Mouse (Mus musculus): ENCODE results near the gene Clec4g.
"Not testable (repeated sequence)": the region's sequence is repeated elsewhere in the genome, so short reads cannot be mapped to it uniquely, and the experiment has no call there.

The Clec4g gene

GRCm38 (mm10) chr8:3720551-3720950 lies at the start of gene Clec4g:
Gene Clec4g, minus strand, starts transcription at chr8:3720651.
- no peak for DNase-seq (ENCODE audit: low read depth, low spot score)

- DNase-seq (ENCODE audit: low read depth, low spot score), result not testable (repeated sequence)
Measured at GRCm38 (mm10) chr8:3768641-3769040, 48.2 kb upstream of the Clec4g start.

GRCm38 (mm10) chr8:3754261-3754850 lies 33.9 kb upstream of the Clec4g start:
- DNase-seq (ENCODE audit: low read depth, low spot score), result peak; percentile 51

DNA sequence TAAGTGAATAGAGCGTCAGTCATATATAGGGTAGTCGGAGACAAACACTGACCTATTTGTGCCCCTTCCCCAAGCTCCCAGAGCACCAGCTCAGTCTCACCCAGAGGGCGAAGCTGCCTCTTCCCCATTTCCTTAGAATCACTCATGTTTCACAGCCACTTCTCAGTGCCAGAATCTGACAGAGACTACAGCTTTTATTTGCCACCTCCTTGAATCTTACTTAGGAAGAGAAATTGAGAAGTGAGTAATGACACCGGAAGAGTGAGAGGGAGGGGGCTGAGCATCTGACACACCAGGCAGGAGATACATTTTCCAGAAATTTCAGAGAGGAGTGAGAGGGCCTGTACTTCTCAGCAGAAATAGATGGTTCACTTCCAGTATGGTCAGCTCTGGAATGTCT lies 28.3 kb upstream of the Clec4g start, which contains the start of gene Cd209a:
Gene Cd209a, minus strand, starts transcription at position 224 of the 400 bp plus-strand sequence.
- no peak for DNase-seq (ENCODE audit: low read depth, low spot score)

DNA sequence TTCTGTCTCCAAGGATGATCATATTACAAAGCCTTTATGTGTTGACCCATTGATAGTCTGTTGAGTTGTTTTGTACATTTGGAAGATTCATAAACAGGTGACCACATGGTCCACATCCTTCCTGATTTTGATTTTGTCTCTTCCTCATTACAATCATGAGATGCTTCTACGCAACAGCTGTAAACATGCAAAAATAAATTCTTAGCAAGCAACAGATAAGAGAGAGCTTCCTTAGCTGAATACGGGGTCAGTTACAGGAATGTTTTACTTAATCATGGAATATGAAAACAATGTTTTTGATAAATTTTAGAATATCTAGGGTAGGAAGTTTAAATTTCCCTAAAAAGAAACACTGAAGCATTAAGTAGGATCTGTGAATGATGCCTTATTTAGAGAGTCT lies 16.5 kb upstream of the Clec4g start:
- no peak for DNase-seq (ENCODE audit: low read depth, low spot score)

- no peak for DNase-seq (ENCODE audit: low read depth, low spot score)
Measured at GRCm38 (mm10) chr8:3735599-3735998, 15.1 kb upstream of the Clec4g start.

DNA sequence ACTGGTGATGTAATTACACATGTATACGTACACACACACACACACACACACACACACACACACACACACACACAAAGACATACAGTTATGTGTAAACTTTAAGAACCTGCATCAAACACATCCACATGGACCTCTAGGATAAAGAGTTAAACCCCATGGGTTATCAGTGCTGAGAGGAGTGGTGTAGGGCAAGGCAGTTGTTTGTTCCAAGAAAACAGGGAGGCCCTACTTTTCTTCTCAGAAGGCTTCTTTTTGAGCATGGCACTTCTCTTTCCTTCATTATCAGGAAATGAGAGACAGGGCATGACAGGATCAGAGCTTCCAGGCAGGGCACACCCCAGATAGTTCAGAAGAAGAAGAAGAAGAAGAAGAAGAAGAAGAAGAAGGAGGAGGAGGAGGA lies 13.6 kb upstream of the Clec4g start:
- no peak for DNase-seq (ENCODE audit: low read depth, low spot score)

DNA sequence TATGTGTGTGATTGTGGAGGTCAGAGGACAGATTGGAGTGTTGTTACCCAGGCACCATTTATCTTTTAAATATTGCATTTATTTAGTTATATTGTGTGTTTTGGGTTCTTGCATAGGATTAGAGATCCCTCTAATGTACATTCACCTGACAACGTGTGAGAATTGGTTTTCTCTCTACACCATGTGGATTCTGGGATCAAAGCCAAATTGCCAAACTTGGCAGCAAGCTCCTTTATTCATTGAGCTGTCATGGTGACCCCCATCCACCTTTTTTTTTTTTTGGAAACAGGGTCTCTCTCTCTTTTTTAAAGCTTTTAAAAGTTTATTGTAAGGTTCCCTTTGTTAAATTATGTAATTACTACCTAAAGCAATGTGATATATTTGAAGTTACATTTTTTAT lies 590 bp upstream of the Clec4g start:
- no peak for DNase-seq (ENCODE audit: low read depth, low spot score)

DNA sequence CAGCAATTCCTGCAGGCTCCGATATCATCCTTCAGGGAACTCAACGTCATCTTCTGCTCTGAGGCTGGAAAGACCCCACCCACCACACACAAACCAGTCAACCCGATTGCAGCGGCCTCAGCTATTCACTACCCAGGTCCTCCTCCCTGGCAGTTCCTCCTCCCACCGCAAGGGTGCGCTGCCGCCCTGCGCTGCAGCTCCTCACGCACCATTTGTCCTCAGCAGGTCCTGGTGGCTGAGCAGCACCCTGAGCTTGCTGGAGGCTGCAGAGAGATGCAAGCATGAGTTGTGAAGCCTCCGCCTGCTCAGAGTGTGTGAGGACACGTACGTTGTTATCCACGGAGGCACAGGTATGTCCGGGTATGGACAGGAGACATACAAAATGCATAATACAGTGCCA lies 1.9 kb downstream of the Clec4g start:
- no peak for DNase-seq (ENCODE audit: low read depth, low spot score)

DNA sequence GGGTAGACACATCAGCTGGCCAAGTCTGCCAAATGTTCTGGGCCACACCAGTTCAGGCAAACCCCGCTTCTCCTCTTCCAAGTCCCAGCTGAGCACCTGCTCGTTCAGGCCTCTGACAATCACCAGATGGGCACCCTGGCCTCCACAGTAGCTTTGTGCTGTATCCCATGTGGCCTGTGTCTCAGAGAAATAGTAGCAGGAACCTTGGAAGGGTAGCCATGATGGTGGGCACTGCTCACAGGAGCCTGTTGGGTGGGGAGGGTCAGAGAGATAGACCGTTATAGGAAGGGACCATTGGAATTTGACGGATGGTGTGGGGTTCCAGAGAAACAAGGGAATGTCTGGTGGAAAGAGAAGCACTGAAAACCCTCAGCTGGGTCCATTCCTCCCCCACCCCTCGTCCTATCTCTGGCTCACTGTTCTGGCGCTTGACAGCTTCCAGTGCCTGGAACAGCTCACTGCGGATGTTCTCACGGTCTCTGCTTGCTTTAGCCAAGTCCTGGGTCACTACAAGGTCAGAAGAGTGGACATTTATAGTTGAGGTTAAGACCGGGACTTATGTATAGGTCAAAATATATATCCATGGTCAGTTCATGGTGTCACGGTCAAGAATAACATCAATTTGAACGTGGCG lies 3.0 kb downstream of the Clec4g start:
- DNase-seq (ENCODE audit: low read depth, low spot score), result no peak

- DNase-seq (ENCODE audit: low read depth, low spot score), result no peak
Measured at GRCm38 (mm10) chr8:3711646-3712045, 8.8 kb downstream of the Clec4g start.

- no peak for DNase-seq (ENCODE audit: low read depth, low spot score)
Measured at GRCm38 (mm10) chr8:3710312-3710711, 10.1 kb downstream of the Clec4g start.

GRCm38 (mm10) chr8:3707611-3708010 lies 12.8 kb downstream of the Clec4g start:
- DNase-seq (ENCODE audit: low read depth, low spot score), result no peak

DNA sequence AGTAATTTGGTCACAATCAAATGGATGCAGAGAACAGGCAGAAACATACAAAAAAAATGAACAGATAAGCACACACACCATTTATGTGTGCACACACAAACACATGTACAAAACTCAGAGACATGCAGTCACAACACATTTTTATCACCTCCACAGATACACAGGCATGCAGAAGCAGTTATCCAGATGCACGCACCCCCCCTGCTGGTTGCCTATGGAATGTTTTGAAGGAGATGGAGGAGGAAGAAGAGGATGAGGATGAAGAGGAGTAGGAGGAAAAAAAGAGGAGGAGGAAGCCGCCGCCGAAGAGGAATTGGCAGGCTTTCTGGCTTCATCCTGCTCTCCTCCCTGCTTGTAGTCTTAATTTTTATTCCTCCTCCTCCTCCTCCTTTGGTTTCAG lies 14.7 kb downstream of the Clec4g start:
- DNase-seq (ENCODE audit: low read depth, low spot score), result no peak

GRCm38 (mm10) chr8:3701491-3701890 lies 19.0 kb downstream of the Clec4g start:
- no peak for DNase-seq (ENCODE audit: low read depth, low spot score)

DNA sequence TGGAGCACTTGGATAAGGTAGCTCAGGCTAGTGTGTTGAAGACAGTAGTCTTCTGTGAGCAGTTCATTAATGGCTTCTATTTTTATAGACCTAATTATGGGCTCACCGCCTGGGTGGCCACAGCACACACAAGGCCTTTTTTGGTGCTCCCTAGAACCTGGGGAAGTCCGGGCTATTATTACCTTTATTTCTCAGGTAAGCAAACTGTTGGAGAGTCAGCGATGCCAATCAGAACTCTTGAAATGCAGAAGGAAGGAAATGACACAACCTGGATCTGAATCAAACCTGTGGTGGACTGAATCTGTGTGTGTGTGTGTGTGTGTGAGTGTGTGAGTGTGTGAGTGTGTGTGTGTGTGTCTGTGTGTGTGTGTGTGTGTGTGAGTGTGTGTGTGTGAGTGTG lies 26.3 kb downstream of the Clec4g start, which contains the start of gene Fcer2a:
Gene Fcer2a, minus strand, starts transcription at position 55 of the 400 bp plus-strand sequence.
- DNase-seq (ENCODE audit: low read depth, low spot score), result no peak

- DNase-seq (ENCODE audit: low read depth, low spot score), result no peak
Measured at GRCm38 (mm10) chr8:3690774-3691173, 29.7 kb downstream of the Clec4g start.

DNA sequence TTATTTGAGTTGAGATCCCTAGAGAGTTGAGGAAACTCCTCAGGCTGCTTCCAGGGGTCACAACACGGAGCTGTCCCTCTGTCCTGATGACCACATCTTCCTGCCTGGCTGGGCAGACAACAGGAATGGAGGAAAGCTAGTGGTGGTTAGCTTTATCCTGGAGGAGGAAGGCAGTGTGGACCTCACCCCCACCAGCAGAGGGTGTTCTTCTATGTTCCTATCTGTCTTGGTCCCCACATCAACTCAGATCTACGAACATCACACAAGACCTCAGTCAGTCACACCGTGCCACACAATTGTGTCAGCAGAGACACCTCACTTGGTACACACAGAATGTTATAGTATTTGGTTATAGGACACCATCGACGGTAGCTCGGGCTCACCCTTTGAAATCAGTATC lies 32.9 kb downstream of the Clec4g start:
- DNase-seq (ENCODE audit: low read depth, low spot score), result no peak

DNA sequence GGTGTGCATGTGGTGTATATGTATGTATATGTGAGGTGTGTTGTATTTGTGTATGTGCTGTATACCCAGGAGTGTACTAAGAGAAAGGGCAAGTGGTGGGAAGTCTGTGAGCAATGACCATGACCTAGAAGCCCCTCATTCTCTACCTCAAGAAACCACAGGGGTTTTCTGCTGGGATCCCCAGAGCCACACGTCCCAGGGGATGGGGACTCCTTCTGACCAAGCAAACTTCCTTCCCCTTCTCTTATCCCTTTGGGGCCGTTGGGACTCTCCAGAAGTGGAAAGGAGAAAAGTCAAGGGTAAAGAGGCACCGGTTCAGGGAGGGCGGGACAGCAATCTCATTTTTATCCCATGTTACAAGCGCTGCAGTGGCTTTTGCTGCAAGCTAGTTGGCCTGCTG lies 35.0 kb downstream of the Clec4g start:
- no peak for DNase-seq (ENCODE audit: low read depth, low spot score)

DNA sequence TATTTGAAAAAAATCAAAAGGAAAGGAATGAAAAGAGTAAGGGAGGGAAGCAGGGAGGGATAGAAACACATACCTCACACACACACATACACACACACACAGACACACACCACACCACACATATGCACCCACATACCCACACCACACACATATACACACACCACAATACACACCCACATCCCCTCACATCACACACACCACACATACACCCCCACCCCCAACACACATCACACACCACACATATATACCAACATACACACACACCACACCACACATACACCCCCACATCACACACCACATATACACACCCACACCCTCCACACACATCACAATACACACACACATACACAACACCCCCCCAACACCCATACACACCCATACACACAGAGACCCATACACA lies 35.9 kb downstream of the Clec4g start:
- no peak for DNase-seq (ENCODE audit: low read depth, low spot score)

GRCm38 (mm10) chr8:3683408-3684176 lies 36.9 kb downstream of the Clec4g start:
- DNase-seq (ENCODE audit: low read depth, low spot score), result no peak

- no peak for DNase-seq (ENCODE audit: low read depth, low spot score)
Measured at GRCm38 (mm10) chr8:3682435-3682834, 38.0 kb downstream of the Clec4g start.

- DNase-seq (ENCODE audit: low read depth, low spot score), result no peak
Measured at GRCm38 (mm10) chr8:3679656-3680055, 40.8 kb downstream of the Clec4g start.

Measured in brain, embryonic 18.5 days (tissue).